Mouse (Mus musculus) layer of hippocampus, adult 18-20 months (tissue): ENCODE measurements at regions not wholly inside any gene's neighbourhood (a gene's known extent, or its start where the extent isn't known, plus 50 kb on each side); places are given as distances from the start of the nearest gene placed in this dataset.

ENCODE experiments used
- DNase-seq, 2 experiments: peaks; one replicate each; pipeline ENCODE4 v3.0.0; 2022; ENCODE audit warnings: low spot score in 2 of 2

DNA sequence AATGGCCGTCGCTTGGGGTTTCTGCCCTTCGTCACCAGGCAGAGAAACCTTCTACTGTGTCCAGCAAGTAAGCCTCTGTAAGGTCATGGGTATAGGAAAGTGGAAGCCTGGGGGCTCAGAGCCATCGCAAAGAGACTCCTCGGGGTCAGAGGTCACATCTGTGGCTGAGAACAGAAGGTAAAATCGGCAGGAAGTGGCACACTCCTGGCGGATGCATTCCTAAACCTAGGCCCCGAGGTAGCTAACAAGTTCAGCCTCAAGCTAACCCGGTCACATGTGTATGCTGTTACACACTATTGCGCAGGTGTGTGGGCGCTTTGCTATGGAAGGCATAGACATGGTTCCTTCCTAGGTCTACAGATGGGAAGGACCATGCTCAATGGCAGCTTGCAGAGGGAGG lies 134.0 kb downstream of the Fam43a start:
- no peak for DNase-seq

DNA sequence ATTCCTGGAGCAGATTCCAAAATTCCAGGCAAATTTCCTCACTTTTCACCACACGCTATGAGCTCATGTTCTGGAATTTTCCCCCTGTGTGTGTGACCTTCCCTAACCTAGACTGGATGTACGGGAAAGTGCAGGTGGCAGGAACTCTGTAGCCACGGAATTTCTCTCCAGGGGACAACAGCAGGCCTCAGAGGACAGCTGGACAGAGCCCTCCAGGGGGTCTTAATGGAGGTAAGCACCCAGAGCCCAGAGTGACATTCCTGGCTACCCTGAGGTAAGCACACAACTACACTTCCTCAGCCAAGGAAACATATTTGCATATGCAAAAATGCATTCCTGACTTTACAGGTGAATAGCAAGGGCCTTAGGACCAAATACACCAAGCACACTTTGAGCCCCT lies 135.8 kb downstream of the Fam43a start:
- DNase-seq: no peak

DNA sequence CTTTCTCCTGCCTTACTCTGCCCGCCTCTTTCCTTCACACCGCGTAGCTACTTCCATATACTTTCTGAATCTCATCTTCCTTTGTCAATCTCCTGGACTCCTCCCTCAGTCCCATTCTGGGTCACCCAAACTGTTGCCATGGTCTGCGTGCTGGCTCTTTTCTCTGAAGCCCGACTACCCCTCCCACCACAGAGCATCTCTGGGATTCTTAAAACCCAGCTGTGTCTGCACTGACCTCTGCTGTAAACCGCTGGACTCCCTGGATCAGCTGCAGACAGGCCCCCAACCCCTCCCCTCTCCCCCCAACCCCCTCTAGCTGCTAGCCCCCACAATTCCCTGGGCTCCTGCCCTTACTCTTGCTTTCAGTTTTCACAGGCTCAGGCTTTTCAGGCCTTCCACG lies 136.4 kb downstream of the Fam43a start:
- DNase-seq: no peak

DNA sequence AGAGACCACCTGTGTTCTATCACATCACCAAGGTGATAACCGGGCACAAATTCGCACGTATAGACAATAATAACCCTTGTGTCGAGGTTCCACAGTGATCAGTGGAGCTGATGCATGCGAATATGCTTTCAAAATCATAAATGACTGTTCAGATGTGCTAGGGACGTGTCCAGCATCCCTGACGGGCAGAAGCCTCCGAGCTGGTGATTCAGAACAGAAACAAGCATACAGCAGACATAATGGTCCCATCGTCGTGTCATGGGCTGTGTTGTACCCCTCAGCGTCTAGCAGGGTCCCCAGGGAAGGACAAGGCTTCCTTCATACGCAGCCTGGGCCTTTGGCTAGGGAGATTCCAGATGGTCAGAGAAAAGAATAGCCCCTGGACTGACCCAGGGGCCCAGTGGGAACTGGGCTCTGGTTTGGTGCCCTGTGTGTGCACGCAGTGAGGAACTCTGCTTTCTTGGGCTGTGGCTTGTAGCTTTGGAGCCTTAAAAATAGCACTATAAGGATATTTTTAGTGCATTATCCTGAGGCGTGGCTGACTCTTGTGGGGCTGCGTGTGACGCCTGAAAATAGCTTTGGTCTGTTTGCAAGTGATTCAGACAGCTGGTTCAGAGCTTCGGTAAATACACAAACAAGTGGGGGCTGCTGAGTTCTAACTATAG lies 137.3 kb downstream of the Fam43a start:
- peak in 1 of 2 experiments; percentile 10 for DNase-seq

DNA sequence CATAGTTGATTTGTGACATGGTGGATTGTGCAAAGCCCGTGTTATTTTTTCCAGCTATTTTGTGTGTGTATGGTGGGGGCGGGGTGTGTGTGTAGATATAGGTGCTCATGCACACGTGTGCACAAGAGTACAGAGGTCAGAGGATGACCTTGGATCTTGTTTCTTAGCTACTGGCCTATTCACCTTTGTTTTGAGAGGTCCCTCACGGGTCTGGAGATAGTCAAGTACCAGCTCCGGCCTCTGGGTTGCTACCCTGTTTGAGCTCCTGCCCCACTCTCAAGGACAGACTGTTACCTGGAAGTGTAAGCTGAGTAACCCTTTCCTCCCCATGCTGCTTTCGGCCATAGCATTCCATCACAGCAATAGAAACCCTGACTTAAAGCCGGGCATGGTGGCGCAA lies 138.0 kb downstream of the Fam43a start:
- DNase-seq: no peak

DNA sequence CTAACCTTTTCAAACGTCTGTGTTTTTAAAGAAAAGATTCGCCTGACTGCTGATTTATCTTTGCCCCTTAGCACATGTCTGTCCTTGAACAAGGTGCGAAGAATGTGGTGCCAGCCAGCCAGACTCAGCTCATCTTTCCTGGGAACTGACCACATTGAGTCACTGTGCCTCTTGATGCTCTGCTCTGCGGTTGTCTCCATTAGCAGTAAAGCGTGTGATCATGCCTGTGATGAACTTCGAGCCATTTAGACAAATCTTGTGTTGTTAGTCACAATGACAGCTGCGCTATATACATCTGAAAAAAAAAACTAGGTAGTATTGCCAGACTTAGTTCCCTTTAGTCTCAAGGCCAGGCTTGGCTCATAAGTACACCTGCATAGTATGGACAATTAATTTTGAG lies 140.1 kb downstream of the Fam43a start:
- DNase-seq: no peak

DNA sequence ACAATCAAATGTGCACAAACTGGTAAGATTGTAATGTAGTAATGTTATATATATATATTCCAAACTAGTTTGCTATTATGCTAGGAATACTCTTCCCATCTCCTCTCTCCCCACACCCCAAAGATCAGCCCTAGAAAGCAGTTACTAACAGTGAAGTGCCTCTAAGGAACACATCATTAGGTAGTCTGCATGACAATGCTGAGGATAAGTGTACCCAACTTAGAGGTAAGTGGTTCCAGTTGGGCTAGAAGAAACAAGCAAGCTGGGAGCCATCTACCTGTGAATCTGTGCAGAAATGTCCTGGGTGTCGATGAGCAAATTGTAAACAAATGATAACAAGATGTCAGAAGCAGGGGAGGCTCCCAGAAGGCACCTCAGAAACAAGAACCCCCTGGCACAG lies 141.7 kb downstream of the Fam43a start:
- DNase-seq: no peak

DNA sequence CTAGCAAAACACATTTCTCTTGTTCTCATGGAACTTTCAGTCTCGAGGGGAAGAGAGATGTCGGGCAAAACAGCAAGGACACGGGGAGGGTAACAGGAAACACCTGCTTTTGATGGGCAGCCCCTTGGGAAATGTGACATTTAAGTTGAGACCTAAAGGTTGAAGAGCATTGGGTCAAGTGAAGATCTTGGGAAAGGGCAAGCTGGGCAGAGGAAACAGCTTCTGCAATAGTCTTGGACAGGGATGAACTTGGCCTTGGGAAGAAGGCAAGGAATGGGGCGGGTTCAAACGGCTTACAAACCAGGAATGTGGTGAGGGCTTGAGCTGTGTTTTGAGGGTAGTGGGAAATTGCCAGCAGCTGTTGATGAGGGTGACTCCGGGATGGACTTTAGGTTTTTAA lies 143.0 kb downstream of the Fam43a start:
- no peak for DNase-seq

DNA sequence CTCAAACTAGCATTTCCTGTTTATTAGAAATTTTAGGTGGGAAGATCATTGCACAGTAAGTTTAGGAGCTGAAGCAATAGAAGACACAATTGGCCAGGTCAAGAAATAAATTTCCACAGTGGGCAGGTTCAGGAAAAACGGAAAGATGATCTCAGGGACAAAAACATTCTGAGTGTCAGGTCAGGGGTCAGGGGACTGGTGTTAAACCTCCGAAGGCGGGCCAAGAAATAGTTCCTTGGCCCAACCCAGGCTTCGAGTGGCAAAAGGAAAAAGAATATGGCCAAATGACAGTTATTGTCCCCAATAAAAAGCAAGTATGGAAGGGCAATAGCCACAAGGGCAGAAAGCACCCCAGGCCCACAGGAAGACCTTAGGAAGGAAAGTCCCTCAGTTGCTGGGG lies 144.0 kb downstream of the Fam43a start:
- DNase-seq: no peak

DNA sequence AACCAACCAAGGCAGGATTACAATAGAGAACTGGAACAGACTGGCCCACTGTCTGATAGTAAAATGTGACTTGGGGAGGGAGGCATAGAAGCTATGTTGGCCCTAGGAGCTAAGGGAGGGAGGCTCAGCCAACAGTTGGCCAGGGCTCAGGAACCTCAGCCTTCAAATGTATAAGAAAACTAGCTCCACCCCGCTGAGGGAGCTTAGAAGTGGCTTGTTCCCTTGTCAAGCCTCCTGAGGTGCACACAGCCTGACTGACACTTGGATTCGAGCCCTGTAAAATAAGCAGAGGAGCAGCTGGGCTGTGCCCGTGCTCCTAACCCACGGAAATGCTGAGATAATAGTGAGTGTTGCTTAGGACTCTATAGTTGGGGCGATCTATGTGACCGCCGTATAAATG lies 144.7 kb downstream of the Fam43a start:
- no peak for DNase-seq

DNA sequence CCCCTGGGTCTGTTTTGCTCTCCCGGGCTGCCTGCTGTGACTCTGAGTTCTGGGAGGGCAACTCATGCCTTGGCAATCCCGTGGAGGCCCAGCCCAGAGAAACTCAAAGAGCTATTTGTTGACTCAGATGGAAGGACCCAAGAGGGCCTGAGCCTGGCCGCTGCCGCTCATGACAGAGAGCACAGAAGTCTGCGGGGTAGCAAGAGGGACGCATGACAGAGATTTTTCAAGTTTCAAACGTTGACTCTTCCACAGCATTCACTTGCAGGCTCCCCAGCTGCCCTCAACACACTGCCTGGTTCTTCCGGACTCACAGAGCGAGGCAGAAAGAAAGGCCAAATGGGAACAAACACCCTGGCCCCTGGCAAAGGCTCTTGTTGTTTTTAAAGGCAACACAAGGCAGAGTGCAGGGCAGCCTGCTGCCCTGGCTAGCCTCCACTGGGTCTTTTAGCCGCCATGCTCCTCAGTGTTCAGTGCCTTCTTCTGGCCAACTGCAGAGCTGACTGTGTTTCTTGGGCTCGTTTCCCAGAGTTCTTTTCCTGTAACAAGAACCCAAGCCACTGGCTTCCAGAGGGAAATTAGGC lies 146.2 kb downstream of the Fam43a start:
- peak; percentile 18 to 51 for DNase-seq

DNA sequence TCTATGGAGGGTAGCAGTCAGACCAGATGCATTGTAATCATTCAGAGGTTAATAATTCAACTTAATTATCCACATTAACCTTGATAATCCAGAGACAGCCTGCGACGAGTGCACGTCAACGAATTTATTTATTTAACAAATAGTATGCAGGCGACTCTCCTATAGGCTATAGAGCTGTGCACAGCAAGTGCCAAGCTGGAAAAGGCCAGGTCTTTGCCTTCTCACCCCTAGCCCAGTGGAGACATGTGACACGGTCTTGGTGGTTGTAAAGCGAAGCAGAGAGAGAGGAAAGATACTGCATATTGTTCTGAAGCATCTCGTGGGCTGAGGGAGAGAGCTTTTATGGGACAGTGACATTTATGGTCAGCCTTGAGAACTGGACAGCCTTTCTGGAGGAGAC lies 146.7 kb downstream of the Fam43a start:
- no peak for DNase-seq

DNA sequence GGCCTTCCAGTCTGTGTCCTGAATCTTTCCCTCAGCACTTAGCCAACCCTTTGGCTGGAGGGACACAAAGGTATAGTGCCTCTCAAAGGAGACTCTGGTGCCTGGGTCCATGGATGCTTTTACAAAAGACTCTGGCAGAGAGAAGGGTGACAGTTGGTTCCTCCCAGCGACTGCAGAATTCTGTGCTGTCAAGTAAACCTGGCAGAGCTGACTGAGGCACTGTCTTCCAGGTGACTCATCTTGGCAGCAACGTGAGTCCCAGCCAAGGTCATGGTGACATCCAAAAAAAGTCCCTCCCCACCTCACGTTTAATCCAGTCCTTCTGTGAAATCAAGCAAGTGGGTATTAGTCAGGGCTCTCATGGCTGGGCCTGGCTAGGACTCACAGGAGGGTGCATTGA lies 150.3 kb downstream of the Fam43a start:
- DNase-seq: no peak

DNA sequence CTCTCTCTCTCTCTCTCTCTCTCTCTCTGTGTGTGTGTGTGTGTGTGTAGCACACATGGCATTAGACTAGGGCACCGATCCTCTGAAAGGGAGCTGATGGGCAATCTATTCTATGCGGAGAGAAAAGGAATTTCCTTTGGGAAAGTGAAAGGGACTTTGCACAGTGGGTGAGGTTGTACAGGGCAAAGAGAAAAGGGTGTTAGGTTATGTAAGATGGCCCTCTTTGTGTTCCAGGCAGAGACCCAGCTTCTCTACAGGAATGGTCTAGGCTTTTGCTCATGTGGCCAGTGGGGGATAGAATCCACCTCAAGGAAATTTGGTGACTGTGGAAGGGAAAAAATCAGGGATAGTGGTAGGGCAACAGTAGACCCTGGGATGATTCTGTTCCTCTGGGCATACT lies 156.2 kb downstream of the Fam43a start:
- no peak for DNase-seq

DNA sequence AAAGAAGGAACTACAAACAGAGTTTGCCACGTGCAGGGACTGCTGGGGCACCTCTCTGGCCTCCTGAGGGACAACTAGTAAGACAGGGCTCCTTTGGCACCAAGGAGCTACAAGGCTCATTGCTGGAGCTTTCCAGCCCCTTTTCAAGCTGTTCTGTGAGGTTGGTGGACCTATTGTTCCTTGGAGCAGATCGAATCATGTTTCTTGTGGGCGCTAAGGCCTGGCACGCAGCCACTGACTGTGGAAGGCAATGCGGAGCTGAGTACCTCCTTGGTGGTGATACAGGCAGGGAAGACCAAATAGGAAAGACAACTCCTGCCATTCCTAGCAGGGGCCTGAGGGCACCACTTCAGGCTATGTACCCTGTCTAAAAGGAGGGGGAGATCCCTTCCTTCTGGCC lies 157.2 kb downstream of the Fam43a start:
- peak; percentile 37 to 55 for DNase-seq

DNA sequence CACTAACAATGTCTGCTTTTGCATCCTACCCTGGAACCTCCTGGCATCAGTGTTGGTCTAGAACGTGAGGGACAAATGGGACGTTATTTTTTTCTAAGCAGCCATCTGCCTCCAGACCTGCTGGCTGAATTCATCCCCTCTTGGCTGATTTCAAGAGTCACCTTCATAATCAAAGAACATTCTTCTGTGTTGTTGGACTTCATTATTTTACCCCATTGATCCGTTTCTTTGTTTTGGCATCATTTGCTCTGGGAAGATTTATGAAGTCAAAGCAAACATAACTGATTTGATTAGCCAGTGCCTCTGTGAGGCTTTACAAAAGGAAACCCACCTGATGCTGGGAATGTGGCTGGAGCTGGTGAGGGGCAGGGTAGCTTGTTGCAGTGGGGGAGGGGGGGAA lies 158.0 kb downstream of the Fam43a start:
- DNase-seq: no peak

DNA sequence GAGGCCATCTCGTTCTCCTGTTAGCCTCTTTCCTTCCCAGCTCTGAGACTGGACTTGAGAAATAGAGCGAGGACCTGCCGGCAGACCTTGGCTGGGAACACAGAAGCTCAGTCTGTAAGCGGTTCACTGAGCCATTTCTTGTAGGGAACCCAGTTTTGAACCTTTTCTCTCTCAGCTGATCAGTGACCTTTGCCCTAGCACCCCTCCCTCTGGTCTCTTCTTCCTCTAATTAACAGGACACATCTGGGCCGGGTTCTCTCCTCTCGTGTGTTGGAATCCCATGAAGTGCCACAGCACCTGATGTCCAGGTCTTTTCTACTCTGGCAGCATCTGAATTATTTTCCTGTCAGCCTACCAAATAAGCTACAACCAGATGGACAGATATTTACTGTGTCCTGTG lies 158.5 kb downstream of the Fam43a start:
- DNase-seq: no peak

DNA sequence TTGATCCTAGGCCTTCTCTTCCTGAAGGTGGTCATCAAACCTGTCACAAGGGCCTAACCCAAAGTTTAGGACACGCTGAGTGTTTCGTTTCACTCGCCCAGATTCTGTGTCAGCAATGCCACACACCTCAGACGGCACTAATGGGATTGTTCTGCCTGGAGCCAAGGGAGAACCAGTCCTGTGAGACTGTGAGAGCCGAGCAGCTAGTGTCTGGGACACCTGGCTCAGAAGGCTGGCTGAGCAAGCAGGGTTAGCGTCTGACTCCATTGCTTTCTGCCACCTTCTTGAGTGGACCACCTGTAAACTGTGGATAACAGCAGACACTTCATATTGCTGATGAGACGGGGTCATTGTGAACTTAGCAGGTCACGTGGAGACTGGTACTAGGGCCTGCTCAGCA lies 160.0 kb downstream of the Fam43a start:
- DNase-seq: no peak

DNA sequence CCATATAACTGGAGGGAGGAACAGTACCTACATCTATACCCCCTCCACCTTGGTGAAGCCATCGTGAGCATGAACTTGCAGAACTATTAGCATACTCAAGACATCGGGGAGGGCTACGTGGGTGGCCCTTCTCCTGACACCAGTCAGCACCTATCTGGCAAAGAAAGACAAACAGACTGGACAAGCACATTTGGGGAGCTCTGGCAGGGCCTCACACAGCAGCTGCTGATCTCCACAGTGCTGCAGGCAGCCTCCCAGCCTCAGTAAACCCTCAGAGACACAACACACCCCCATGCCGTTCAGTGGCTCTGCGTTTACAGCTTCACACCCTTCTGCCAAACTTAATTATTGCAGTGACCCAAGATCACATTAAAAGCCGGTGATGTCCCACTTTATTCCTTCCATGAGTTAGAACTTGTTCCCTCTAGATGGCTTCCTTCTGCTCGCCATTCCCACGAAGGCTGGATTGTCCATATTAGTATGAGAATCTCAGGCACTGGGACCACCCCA lies 161.7 kb downstream of the Fam43a start:
- no peak for DNase-seq

DNA sequence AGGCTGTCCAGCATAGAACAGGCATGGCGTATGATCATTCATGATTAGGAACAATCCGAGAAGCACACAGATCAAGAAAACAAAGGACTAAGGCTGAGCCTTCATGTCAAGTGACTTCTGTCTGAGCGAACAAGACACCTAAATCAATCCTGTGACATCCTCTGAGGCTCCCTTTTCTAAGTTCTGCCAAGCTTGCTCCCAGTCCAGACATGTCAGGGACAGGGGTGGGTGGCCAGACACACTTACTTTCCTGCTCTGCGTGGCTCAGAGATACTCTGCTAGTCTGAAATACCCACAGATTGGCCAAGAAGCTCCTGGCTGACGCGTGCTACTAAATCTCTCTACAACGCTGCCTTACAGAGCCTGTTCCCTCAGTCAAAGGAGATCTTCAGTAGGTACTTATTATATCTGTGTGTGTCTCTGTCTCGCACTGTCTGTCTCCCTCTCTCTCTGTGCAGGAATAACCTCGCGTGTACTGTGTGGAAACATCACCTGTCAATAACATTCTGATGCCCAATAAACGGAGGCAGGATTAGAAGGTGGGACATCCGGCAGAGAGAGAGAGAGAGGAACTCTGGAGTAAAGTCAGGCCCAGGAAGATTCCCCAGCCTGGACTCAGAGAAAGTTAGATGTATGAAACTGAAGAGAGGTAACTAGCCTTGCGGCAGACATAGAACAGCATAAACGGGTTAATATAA lies 163.5 kb downstream of the Fam43a start:
- DNase-seq: no peak

DNA sequence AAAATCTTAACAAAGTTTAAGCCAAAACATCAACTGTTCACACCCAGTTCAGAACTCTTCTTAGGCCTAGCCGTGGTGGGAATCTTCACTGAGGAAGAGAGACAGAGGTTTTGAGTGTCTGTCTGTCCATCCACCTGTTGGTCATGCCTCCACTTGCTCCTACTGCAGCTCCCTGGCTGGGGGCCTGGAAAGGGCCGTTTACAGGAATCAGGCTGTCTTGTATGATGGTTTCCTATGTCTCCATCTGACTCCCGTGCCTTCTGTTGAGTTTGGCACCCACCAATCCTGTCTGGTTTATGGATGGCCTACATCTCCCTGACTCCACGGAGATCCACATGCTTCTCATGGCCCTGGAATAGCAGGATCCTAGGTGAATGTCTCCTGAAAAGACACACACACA lies 166.1 kb downstream of the Fam43a start:
- DNase-seq: no peak

DNA sequence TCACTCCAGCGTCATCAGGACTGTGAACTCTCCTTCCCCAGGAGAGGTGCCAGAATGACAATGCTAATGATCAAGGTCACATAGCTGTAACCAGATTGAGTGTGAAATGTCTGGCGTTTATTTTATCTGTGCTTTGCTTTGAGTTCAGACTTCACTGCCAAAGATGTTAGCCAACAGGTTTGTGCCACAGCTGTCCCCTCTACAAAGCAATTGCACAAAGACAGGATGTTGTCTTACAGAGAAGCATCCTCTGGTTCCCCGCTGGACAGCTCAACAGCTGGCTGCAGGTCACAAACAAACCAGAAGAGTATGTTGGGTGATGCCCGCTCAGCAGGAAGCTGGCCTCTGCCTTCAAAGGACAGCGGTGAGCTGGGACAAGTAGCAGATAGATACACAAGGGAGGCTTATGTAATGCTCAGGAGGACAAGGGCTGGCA lies 169.5 kb downstream of the Fam43a start:
- DNase-seq: no peak

DNA sequence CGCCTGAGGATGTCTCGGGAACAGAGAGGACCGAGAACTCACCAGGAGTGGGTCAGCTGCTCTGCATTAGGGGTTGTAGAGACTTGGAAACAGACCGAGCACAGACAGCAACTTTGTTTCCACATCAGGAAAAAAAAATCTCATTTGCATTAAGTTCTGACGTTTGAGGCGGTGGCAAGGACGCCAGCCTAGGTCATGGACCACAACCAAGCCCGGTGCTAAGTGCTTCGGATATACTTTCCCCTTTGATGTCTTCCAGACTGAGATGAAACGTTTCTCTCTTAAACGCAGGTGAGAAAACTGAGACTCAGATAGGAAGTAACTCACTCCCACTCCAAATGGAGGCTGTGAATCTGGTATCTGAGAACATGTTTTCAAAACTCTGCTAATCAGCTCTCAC lies 169.9 kb downstream of the Fam43a start:
- DNase-seq: no peak
